Mouse (Mus musculus): ENCODE data around the gene Gm884.

DNA sequence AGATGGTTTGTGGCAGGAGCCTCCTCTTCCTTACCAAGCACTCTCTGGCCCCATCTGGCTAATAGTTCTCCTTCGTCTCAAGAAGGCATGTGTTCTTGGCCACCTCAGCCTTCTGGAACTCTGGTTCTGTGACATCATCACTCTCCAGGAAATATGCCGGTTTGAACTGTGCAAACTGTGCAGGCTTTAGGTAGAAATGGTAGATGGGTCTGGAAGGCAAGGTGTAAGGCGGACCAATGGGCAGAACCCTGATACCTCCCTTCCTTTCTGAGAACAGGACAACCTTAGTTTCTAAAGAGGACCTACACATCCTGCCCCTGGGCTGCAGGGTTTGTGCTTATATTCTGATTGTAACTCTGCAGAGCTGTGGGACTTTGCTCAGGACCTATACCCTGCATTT, 17.9 kb upstream of the Gm884 start, which contains the start of gene Lyzl6:
- no peak for TF ChIP-seq POLR2A (IDR thresholded peaks at IDR 0.05; ENCODE audit: low read depth, low read length)
- no peak for TF ChIP-seq CTCF (conservative IDR thresholded peaks at IDR 0.05; ENCODE audit: insufficient read depth, insufficient read length, low read depth, low read length)
